Mouse (Mus musculus) naive thymus-derived CD4-positive, alpha-beta T cell, adult 2 months (primary cell): ENCODE measurements around the gene Ttc27.
A peak's percentile ranks its signal among the peaks of the same experiment; 100 is the strongest.

Experiments used
- DNase-seq: peaks from one replicate; pipeline ENCODE4 v3.0.0-alpha.2; 2011; ENCODE audit warnings: low read depth

Ttc27 gene

GRCm38 (mm10) chr17:74753628-74754104 is 36.1 kb downstream of the Ttc27 start:
- no peak for DNase-seq

GRCm38 (mm10) chr17:74754369-74755118 is 37.0 kb downstream of the Ttc27 start:
- DNase-seq, result peak; percentile 56

GRCm38 (mm10) chr17:74769390-74769811 is 51.9 kb downstream of the Ttc27 start:
- peak; percentile 48 for DNase-seq

- no peak for DNase-seq
Observed at GRCm38 (mm10) chr17:74772364-74772763, 54.8 kb downstream of the Ttc27 start.

GRCm38 (mm10) chr17:74773556-74773955 is 56.0 kb downstream of the Ttc27 start:
- no peak for DNase-seq

GRCm38 (mm10) chr17:74780133-74780532 is 62.6 kb downstream of the Ttc27 start:
- DNase-seq, result no peak

- DNase-seq, result no peak
Observed at GRCm38 (mm10) chr17:74780627-74781026, 63.1 kb downstream of the Ttc27 start.

- no peak for DNase-seq
Observed at GRCm38 (mm10) chr17:74781911-74782310, 64.4 kb downstream of the Ttc27 start.

- DNase-seq, result no peak
Observed at GRCm38 (mm10) chr17:74785586-74785985, 68.1 kb downstream of the Ttc27 start.

GRCm38 (mm10) chr17:74786198-74786734 is 68.7 kb downstream of the Ttc27 start:
- DNase-seq, result no peak

GRCm38 (mm10) chr17:74796023-74796699 is 78.6 kb downstream of the Ttc27 start:
- DNase-seq, result no peak

- DNase-seq, result no peak
Observed at GRCm38 (mm10) chr17:74799865-74800264, 82.3 kb downstream of the Ttc27 start.

- DNase-seq, result no peak
Observed at GRCm38 (mm10) chr17:74802765-74803164, 85.2 kb downstream of the Ttc27 start.

- no peak for DNase-seq
Observed at GRCm38 (mm10) chr17:74803835-74804234, 86.3 kb downstream of the Ttc27 start.

GRCm38 (mm10) chr17:74804321-74804930 is 86.9 kb downstream of the Ttc27 start:
- no peak for DNase-seq

- DNase-seq, result no peak
Observed at GRCm38 (mm10) chr17:74807509-74808248, 90.1 kb downstream of the Ttc27 start.

- DNase-seq, result no peak
Observed at GRCm38 (mm10) chr17:74808330-74808729, 90.8 kb downstream of the Ttc27 start.

- DNase-seq, result no peak
Observed at GRCm38 (mm10) chr17:74808901-74809300, 91.4 kb downstream of the Ttc27 start.

GRCm38 (mm10) chr17:74810892-74811625 is 93.5 kb downstream of the Ttc27 start:
- DNase-seq, result peak; percentile 64

- no peak for DNase-seq
Observed at GRCm38 (mm10) chr17:74819711-74820110, 102.2 kb downstream of the Ttc27 start.

- no peak for DNase-seq
Observed at GRCm38 (mm10) chr17:74830851-74831250, 113.3 kb downstream of the Ttc27 start.
